Mouse (Mus musculus): Measurements from ENCODE around the gene Sort1. TPM values are rescaled to one million over a fixed set of nuclear protein-coding genes. Genes with fewer than 3 reads are reported as not detected.

Sort1 gene
- total RNA-seq, 2 experiments from 2014 or later = 57.0 to 59.6 TPM

DNA sequence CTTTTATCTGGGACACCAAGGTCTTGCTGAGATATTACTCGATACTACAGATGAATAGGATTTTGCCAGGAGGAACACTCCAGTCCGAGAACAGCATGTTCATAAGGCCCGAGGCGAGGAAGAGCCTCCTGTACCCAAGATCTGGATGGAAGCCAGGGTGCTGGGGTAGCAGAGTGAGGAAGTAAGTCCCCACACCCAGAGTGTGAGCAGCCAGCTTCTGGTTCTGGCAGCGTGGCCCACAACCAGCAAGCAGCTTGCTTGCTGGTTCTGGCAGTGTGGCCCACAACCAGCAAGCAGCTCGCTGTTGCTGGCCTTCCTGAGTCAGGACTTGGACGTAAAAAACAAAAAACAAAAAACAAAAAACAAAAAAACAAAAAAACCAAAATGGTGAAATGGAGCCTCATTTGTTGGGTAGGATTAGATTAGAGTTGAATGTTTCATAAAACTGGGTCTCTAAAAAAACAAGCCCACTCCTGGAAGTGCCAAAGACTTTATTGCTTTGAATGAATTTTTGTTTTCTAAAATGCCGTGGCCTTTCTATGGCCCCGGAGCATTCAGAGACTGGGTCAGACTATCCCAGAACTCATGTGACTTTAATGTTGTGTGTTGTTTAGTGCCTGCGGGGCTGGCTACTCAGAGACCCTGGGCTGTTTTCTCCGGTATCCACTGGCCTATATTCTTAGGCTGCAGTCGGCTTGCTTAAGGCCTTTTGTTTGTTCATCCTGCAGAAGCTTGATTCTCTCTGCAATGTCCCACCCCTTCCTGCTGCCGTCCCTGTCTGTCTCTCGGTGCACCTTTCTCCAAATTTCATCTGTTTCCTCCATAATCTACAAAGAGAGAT is 11.7 kb downstream of the Sort1 start:
- peak; percentile 38 for DNase-seq

DNA sequence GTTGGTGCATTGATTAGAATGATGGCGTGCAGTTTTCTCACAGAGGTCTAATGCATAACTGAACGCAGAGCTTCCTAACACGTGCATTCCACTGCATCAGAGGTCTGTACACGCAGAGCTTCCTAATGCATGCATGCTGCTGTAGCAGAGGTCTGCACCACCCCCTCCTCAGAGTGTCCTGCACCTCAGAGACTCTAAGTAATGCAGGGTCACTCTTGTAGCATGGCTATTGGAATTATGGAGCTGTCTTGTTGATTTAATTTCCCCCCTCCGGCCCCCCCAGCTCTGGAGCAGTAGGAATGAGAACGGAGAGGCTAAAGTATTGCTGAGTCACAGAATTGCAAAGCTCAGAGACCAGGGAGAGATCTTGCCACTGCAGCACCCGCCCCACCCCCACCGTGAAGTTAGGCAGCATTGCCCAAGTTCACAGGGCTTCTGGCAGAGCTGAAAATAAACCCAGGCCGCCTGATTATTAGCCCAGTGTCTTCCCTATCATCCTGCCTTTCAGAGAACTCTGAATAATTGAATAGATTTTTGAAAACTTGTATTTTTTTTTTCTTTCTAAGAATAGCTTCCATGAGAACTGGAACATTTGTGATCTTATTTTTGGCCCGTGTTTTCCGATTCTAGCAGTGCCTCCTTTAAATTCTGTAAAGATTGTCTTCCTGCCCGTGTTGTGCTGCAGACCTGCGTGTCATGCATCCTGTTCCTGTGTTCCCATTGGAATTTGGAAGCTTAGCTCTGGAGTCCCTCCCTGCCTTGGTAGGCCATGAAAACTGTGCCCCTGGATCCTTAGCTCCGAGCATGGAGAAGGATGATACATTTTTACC is 12.6 kb downstream of the Sort1 start:
- DNase-seq = peak; percentile 54

GRCm38 (mm10) chr3:108297050-108297419 is 13.2 kb downstream of the Sort1 start:
- DNase-seq = no peak

DNA sequence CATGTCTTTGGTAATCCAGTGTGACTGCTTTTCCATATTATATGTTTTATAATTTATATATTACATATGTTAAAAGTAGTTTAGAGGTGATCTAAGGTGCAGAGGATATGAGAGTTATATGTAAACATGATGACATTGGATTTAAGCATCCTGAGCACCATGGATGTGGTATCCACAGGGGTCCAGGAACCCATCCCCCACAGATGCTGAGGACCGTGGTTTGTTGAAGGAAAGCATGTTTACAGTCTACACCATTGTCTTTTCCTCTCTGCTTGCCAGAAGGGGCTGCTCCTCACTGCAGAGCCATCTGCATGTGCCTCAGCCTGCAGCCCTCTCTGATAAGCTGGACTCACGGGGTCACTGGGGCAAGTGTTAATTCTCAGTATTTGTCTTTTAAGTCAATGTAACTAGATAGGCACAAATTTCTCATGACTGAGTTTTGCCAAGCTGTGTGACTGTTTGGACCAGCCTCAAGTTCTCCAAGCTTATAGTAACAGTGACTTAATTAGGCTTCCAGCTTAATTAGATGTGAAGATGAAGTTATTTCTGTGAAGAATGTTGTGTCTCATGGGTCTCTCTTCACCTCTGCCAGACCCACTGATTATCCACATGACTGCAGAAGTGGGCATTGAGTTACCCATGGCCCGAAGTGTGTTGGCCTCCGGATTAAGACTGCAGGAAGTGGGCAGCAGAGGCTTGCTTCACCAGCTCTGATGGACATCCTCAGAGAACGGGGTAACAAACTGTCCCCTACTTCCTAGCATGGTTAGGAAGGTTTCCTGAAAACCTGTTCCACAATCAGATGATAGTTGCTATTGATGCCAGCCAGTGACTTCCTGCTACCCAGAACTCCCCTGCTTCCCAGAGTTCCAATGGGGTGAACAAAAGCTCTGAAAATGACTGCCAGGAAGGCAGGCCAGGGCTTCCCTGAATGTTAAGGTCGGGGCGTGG is 14.0 kb downstream of the Sort1 start:
- no peak for DNase-seq

GRCm38 (mm10) chr3:108300455-108301030 is 16.7 kb downstream of the Sort1 start:
- DNase-seq = no peak

DNA sequence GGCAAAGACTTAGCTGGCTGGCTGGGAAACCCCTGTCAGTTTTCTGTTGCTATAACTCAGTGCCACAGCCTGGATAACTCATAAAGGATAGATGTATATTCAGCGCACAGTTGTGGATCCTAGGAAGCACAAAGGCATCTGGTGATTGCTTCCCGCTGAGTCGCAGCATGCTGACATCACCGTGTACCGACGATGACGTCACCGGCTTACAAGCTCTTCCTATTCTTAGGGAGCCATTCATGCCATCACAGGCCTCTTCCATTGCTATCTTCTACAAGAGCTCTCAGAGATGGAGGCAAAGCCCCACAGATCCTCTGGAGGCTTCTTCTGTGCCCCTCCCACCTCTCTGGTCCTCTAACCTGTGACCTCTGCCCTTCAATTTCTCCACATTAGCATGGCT is 19.8 kb downstream of the Sort1 start:
- no peak for DNase-seq

DNA sequence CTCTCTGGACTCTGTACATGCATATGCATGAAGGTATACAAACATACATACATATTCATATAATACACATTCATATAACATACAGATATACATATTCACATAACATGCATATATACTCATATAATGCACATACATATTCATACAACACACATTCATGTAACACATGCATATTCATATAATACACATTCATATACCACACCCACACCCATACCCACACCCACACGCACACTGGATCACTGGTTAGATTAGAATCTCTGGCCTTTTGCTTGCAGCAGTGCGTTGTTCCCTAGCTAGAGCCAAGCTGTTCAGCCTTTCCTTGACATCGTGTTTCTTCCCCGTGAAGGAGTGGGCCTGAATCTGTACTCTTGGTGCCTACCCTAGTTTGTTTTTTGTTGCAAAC is 20.9 kb downstream of the Sort1 start:
- no peak for DNase-seq

- DNase-seq = no peak
Observed at GRCm38 (mm10) chr3:108306387-108306786, 22.5 kb downstream of the Sort1 start.

- no peak for DNase-seq
Observed at GRCm38 (mm10) chr3:108307485-108307884, 23.6 kb downstream of the Sort1 start.

GRCm38 (mm10) chr3:108310921-108311341 is 27.0 kb downstream of the Sort1 start:
- DNase-seq = no peak

DNA sequence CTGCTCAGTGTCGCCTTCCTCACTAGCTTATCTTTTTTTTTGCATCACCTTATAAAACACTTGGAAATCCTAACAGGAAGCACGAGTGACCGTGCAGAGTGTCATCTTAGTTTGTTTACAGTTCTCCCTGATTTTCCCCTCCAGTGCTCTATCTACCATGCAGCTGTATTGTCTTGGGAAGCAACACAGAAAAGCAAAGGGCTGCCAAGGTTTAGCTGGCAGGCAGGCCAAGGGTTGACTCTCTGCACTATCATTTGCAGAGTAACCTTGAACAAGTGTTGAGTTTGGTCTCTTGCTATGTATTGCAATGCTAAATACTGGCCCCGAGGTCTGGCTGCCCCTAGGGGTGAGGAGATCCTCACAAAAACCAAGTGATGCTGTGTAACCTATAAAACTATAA is 27.8 kb downstream of the Sort1 start:
- no peak for DNase-seq

GRCm38 (mm10) chr3:108312414-108312813 is 28.5 kb downstream of the Sort1 start:
- DNase-seq = no peak

DNA sequence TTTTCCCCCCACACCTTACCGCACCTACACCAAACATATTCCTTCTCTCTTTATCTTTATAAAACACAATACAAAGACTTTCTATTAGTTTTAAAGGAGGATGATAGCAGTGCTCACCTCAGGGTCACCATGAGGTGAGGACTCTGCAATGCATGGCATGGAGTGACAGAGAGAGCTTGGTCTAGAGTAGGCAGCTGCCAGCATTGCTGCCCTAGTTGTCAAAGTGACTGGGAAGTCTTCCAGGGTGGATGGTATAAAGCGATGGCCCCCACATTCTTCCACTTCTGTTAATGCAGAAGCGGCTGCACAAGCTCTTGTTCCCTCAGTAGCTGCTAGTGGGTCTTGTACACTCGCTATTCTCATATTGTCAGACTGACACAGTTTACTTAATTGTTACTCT is 29.3 kb downstream of the Sort1 start:
- DNase-seq = no peak

DNA sequence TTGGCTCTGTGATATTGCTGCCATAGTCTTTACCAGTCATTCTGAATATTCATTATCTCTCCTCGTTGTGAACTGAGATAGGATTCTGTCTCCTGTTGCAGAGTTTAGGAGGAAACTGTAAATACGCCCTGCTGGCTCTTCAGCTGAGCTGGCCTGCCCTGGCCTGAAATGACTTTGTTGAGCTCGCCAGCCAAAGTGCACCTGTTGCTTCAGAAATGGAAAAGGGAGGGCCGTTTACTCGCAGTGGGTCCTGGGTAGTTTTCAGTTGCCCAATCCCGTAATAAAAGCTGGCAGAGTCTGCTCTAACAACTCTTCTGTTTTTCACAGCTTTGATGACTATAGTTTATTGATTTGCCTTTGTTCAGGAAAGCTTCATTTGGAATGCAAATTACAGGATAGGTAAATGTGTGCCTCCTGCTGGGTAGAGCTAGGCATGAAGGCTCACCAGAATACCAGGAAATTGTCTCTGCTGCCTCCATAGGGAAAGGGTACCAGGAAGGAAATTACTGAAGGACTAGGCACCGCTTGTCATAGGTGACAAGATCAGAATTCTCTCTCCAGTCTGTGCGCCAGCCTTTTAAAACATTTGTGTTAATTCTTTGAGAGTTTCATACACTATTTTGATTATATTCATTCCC is 30.3 kb downstream of the Sort1 start:
- peak; percentile 41 for DNase-seq

GRCm38 (mm10) chr3:108318517-108318916 is 34.6 kb downstream of the Sort1 start:
- DNase-seq = no peak

DNA sequence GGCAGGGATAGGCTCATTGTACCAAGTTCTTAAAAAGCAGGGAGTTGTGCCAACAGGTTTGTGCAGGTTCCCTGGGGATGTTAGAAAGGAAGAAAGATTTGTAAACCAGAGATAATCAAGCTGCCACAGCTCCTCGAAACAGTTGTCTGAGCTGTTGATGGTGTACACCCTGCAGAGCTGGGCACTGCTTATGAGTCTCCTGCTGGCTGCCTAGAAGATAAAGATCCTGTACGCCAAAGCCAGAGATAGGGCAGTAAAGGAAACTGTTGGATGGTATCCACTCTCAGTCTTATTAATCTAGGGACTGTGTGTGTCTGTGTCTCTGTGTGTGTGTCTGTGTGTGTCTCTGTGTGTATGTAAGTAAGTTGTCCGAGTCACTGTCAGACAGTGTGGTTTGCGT is 37.8 kb downstream of the Sort1 start:
- DNase-seq = no peak

DNA sequence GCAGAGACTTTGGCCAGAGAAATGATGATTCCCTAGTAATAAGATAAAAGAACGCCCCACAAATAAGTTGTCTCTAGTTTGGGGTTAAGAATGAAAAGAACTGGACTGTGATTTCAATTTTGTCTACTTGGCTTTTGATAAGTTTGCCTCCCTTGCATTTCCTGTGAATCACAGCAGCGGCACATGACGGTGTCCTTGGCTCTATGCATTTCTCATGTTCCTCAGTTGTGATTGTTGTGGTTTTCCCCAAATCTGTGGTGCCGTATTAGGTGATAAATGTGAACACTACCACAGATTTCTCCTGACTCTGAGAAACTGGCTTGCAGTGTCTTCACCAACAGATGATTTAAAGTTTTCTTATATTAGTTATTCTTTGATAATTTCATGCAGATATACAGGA is 38.3 kb downstream of the Sort1 start:
- DNase-seq = no peak

GRCm38 (mm10) chr3:108322962-108323361 is 39.1 kb downstream of the Sort1 start:
- peak; percentile 33 for DNase-seq

- DNase-seq = no peak
Observed at GRCm38 (mm10) chr3:108324837-108325236, 41.0 kb downstream of the Sort1 start.

DNA sequence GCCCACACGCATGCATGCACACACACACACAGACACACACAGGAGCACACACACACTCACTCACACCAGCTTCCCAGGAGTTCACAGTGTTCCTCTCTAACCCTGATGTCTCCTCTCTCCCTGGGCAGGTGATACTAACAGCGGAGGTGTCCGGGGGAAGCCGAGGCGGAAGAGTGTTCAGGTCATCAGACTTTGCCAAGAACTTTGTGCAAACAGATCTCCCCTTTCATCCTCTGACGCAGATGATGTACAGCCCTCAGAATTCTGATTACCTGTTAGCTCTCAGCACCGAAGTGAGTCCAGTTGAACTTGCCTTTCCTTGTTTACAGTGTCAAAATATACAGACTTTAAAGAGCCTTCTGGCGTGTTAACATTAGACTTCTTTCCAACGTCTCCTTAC is 41.6 kb downstream of the Sort1 start:
- DNase-seq = no peak

DNA sequence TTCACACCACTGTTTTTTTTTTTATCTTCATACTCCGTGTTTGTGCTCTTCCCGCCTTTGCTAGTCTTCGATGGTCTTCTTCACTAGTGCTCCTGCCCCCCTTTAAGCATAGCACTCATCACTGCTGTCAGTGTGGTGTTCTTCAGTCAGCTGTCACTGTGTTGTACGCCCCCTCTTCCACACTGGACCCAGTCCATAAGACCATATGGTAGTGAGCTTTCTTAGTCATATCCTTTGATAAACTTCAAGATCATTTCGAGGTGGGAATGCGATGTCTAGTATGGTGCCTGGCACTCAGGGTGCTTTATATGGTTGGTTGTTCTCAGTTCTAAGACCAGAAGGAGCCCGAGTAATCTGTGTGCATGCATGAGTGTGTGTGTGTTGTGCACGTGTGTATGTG is 43.4 kb downstream of the Sort1 start:
- DNase-seq = no peak
